Mouse (Mus musculus) gastrocnemius, postnatal 25 days (tissue): ENCODE measurements around the gene Scd2. TPM values are rescaled to one million over a fixed set of nuclear protein-coding genes. Genes with fewer than 3 reads are reported as not detected.
"Not testable (repeated sequence)": the region's sequence is repeated elsewhere in the genome, so short reads cannot be mapped to it uniquely, and the experiment has no call there.

ENCODE experiments used
- DNase-seq: peaks from one replicate; pipeline ENCODE4 v3.0.0; 2022
- total RNA-seq, 2 experiments: library from RNA; stranded (reverse); gene quantifications; 1 replicate in 1 of 2; 2 replicates in 1 of 2; pipeline ENCODE4 v1.2.3; 2021

The Scd2 gene
- total RNA-seq, 2 experiments from 2014 or later = 11.8 to 12.5 TPM

DNA sequence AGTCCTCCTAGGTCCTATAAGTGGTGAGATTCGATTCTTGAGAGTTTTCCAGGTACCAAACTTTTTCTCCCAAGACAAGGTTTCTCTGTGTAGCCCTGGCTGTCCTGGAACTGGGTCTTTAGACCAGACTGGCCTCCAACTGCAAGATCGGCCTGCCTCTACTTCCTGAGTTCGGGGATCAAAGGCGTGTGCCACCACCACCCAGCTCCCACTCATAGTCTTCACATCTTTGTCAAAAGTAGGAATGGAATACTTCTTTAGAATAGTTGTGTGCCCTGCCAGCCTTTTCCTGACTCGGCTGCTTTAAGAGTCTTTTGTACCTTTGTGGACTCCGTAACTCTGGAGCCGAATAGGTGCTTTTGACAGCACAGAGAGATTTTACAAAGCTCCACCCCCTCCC lies 2.7 kb downstream of the Scd2 start:
- DNase-seq = no peak

DNA sequence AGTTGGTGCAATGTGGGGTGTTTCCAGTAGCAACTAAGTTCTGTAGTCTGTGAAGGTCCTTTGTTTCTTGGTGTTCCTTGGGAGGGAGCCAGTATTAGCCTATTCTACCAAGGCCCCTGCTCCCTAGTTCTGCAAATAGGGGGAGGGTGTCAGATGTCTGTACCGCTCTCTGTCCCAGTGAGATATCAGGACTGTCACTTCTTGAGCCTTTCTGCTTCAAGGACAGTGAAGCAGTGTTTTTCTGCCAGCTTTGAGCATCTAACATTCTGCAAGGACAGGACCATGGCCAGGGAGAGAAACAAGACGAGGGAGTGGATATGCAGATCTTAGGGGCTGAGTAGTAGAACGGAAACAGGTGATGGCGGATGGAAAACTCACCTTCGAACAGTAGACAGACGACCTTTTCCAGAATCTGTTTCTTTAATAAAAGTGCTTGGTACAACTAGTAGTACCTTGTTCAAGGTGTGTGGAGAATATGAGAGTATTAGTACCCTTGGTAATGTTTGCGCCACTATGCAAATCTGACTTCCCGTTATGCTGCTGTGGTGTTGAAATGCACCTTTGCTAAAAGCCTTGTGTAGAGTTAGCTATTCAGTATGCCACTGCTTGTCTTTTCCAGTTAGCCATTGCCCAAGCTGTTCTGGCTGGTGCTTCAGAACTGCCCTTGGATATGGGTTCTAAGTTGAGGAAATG lies 3.7 kb downstream of the Scd2 start:
- DNase-seq = no peak

GRCm38 (mm10) chr19:44297862-44298261 lies 4.4 kb downstream of the Scd2 start:
- DNase-seq = no peak

GRCm38 (mm10) chr19:44299078-44299477 lies 5.6 kb downstream of the Scd2 start:
- DNase-seq = no peak

GRCm38 (mm10) chr19:44299902-44300301 lies 6.4 kb downstream of the Scd2 start:
- no peak for DNase-seq

GRCm38 (mm10) chr19:44300520-44300919 lies 7.0 kb downstream of the Scd2 start:
- no peak for DNase-seq

DNA sequence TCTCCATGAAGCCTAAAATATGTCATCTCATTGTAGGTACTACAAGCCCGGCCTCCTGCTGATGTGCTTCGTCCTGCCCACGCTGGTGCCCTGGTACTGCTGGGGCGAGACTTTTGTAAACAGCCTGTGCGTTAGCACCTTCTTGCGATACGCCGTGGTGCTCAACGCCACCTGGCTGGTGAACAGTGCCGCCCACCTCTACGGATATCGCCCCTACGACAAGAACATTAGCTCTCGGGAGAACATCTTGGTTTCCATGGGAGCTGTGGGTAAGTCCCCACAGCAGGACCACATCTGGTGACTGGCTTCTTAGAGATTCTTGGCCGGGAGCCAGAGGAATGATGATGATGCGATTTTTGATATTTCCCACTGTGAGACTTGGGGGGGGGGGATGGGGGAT lies 7.7 kb downstream of the Scd2 start:
- no peak for DNase-seq

DNA sequence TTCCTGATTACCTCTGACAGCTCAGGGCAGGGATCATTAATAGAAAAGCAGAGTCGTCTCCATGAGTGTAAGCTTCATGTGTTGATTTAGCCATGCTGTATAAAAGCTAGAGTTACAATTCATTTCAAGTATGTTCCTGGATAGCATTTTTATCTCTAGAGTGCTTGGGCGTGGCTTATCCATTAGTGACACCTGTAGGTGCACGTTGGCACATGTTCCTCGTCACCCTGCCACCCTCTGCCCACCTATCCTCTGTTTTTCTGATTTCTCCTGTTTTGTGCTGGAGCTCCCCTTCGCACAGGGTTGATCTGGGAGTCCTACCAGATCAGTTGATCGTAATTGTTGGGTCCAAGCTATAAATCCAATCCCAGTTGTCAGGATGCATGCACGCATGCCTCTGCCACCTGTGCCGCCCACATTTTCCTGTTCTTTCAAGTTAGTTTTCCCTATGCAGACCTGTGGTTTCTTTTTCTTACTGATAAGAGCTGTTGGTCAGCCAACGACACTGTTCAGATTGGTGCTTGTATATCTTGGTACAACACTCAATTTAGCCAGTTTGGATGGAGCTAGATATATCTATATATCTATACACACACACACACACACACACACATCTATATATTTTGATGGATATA lies 8.3 kb downstream of the Scd2 start:
- DNase-seq = no peak

GRCm38 (mm10) chr19:44302901-44303300 lies 9.4 kb downstream of the Scd2 start:
- DNase-seq = no peak

DNA sequence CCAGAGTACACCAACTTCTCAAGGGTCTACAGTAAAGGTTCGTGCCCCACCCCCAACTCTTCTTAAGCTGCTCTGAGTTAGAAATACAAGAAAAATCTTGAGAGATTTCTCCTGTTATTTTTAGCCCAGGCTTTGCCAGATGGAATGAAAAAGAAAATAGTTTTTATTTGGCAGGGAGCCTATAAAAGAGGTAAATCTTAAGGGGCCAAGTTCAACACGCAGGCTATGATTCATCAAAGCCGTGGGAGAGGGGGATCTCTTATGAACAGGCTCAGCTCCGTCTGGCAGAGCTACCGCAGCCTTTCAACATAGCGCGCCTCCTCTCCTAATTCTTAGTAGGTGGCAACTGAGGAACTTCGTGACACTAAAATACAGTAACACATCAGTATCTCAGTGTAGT lies 10.0 kb downstream of the Scd2 start:
- DNase-seq = no peak

- no peak for DNase-seq
Observed at GRCm38 (mm10) chr19:44304419-44304818, 10.9 kb downstream of the Scd2 start.

GRCm38 (mm10) chr19:44304851-44305510 lies 11.5 kb downstream of the Scd2 start:
- no peak for DNase-seq

GRCm38 (mm10) chr19:44305701-44306100 lies 12.2 kb downstream of the Scd2 start:
- no peak for DNase-seq

DNA sequence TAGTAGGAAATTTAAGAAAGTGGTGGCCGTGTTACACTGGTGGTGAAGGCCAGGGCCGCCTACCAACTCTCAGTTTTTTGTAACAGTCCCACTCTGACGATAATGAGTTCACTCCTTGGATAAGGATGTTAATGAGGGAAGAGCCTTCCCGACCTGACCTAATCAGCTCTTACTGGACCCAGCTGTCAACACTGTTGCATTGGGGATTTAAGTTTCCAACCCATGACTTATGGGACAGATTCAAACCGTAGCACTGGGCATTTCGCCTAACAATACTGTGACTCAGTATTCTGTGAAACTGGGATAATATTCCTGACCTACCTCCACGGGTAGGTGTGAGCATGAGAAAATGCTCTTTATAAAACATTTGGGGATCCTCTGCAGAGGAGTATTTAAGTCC lies 12.7 kb downstream of the Scd2 start:
- DNase-seq = no peak

- no peak for DNase-seq
Observed at GRCm38 (mm10) chr19:44307101-44307914, 13.8 kb downstream of the Scd2 start.

DNA sequence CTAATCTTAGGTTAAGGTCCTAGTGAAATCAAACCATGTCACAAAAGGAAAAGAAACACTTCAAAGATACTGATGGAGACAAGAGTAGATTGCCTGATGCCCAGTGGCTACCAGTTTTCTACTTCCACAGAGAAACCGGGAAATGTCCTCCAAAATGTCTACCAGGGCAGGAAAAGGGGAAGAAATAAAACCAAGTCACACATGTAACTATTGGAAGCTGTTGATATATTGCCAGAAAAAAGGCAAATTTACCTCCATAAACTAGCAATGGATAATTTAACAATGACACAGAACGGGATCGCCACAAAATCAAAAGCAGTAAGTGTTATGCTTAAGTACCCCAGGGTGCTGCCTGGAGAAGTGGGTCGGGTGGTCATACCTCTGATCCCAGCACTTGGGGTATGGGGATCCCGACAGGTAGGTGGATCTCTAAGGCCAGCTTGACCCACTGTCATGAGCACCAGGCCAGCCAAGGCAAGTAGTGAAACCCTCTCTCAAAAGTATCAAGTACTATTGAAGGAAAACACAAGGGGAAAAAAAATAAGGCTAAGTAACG lies 14.5 kb downstream of the Scd2 start:
- no peak for DNase-seq

DNA sequence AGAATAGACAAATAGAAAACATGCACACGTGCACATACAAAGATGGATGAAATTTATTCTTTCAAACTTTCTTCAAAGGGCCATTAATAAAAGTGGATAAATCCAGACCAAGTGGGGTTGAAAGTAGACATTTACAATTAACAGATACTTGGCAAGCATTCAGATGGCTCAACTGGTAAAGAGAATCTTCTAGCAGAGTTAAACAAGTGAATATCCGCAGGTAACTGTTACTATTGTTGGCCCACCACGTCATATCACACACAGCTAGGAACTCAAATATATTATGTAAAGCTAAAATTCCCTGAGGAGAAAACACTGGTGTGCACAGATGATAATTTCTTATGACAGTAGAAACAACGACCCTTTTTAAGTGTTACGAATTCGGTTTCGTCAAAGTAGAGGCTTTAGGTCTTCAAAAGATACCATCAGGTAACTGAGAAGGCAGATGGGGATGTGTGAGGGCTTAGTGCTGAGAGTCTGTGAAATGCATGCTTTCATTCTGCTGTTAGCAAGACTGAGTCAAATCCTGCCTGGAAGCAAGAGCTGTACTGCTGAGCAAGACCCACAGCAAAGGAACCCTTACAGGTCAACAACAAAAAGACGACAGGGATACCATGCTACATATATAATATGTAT lies 15.3 kb downstream of the Scd2 start:
- no peak for DNase-seq

DNA sequence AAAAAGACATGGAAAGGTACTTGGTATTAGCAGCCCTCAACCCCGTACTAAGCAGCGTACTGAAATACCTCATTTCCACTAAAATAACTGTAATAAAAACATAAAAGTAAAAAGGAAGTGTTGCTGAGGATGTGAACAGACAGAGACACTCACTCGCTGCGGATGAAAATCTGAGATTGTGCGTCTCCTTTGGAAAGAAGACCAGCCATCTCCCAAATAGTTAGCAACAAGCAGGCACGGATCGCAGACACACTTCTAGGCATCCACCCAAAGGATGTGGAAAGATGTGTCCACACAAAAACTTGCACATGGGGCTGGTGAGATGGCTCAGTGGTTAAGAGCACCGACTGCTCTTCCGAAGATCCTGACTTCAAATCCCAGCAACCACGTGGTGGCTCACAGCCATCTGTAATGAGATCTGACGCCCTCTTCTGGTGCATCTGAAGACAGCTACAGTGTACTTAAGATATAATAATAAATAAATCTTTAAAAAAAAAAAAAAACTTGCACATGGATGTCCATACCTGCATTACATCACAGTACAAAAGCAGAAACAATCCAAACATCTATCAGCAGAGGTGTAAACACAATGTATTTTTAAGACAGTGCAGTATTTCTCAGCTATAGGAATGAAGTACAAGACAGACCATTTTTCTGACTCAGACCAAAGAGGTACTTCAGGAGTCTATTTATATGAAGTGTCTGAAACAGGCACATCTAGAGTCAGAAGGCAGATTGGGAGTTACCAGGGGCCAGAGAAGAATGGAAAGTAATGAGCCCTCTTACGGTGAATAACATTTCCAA lies 16.1 kb downstream of the Scd2 start:
- no peak for DNase-seq

DNA sequence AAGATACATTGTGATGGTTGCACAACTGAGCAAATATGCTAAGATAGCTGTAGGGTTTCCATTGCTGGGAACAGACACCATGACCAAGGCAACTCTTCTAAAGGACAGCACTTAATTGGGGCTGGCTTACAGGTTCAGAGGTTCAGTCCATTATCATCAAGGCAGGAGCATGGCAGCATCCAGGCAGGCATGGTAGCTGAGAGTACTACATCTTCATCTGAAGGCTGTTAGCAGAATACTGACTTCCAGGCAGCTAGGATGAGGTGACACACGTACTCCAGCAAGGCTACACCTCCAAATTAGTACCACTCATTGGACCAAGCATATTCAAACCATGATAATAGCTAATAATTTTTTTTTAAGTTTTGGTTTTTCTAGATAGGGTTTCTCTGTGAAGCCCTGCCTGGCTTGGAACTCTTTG lies 16.7 kb downstream of the Scd2 start:
- not testable (repeated sequence) for DNase-seq

GRCm38 (mm10) chr19:44310814-44311213 lies 17.3 kb downstream of the Scd2 start:
- DNase-seq = no peak
